Mouse (Mus musculus): ENCODE data around the gene Tbx4. TPM values are rescaled to one million over a fixed set of nuclear protein-coding genes. Genes with fewer than 3 reads are reported as not detected.

Tbx4 gene
- total RNA-seq (2021) = not detected

- intact Hi-C loops (cut with DNase I) = no loop called here
- DNase-seq = no peak
Observed at GRCm38 (mm10) chr11:85885665-85886428, at the start of gene Tbx4. Gene Tbx4 (plus strand): TSS chr11:85886422.

DNA sequence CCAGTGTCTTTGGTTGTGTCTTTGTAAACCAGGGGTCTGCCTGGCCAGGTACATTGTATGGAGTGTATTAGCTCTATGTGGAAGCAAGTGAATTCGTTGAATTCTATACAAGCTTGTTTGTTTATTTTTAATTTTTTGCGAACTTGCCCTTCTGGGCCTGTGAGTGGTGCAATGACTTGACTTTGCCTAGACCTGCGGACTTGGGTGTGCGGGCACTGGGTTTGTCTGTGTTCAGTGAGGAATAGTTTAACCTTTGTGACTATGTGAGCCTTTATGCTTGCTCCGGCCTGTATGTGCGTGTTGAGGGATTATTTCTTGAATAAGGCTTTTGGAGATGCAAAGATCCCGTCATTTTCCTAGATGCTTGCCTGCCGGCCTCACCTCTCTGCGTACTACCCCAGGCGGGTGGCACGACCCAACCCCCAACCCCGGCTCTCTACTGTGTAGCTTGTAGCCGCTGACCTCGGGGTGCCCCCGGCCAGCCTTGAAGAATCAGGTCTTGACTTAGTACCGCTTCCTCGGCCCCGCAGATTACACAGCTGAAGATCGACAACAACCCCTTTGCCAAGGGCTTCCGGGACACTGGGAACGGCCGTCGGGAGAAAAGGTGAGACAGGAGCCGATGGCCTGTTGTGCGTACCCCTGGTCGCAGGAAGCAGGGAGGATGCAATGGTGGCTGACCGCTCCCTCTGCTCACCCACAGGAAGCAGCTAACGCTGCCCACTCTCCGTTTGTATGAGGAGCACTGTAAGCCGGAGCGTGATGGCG lies 49.5 kb upstream of the Tbx4 start:
- intact Hi-C loops (cut with DNase I) = no loop called here
- DNase-seq = peak in 1 of 2 experiments; percentile 27

- intact Hi-C loops (cut with DNase I) = no loop called here
- DNase-seq = no peak
Observed at GRCm38 (mm10) chr11:85837291-85837647, 49.0 kb upstream of the Tbx4 start.

GRCm38 (mm10) chr11:85837648-85838423 lies 48.4 kb upstream of the Tbx4 start:
- DNase-seq = peak in 1 of 2 experiments; percentile 33

GRCm38 (mm10) chr11:85838424-85839257 lies 47.6 kb upstream of the Tbx4 start:
- no peak for DNase-seq
- intact Hi-C loops (cut with DNase I) = no loop called here

More at GRCm38 (mm10) chr11:85837648-85838423, 48.4 kb upstream of the Tbx4 start:
- intact Hi-C loops (cut with DNase I) = no loop called here

DNA sequence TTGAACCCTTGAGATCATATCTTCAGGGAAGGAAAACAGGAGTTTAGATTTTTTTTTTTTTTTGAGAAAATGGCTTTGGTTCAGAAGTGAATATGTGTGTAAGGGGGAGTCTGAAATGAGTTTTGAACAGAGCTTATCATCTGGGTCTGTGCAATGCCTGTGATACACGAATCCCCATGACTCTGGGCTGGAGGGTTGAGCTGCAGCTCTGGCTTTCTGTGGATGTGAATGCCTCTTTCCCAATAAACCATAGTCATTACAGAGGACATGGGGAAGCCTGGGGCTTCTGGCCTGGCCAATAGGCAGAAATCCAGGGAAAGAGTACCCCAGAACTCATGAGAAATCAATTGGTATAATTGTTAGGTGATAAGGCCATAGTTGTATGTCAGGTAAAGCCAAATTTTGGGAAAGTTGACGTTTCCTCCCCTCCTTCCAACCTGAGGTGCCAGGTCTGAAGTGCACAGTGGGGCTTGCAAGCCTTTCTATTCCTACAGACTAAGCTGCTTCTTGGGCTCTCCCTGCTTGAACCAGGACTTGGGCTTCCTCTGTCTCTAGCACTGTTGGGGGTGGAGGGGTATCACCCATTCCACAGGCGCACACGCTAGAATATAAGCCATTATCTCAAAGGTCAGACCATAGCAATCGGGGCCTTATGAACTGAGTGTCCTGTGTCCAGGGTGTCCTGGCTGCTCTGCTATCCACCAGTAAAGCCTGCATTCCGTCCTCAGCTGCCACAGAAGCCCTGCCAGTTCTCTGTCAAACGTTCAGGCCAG lies 46.8 kb upstream of the Tbx4 start:
- DNase-seq = no peak

GRCm38 (mm10) chr11:85840031-85840802 lies 46.0 kb upstream of the Tbx4 start:
- DNase-seq = no peak
- intact Hi-C loops (cut with DNase I) = loop anchor here (5.0 kb wide), 2 partner anchors 323 to 458 kb away; no protein-coding TSS in a partner anchor

More for the DNA sequence above, 46.8 kb upstream of the Tbx4 start:
- intact Hi-C loops (cut with DNase I) = loop anchor here (5.0 kb wide), 2 partner anchors 322 to 457 kb away; no protein-coding TSS in a partner anchor

GRCm38 (mm10) chr11:85840803-85841145 lies 45.4 kb upstream of the Tbx4 start:
- DNase-seq = no peak
- intact Hi-C loops (cut with DNase I) = loop anchor here (5.0 kb wide), 2 partner anchors 323 to 458 kb away; no protein-coding TSS in a partner anchor

- intact Hi-C loops (cut with DNase I) = loop anchor here (5.0 kb wide), 2 partner anchors 324 to 459 kb away; no protein-coding TSS in a partner anchor
- no peak for DNase-seq
Observed at GRCm38 (mm10) chr11:85841211-85841681, 45.0 kb upstream of the Tbx4 start.

DNA sequence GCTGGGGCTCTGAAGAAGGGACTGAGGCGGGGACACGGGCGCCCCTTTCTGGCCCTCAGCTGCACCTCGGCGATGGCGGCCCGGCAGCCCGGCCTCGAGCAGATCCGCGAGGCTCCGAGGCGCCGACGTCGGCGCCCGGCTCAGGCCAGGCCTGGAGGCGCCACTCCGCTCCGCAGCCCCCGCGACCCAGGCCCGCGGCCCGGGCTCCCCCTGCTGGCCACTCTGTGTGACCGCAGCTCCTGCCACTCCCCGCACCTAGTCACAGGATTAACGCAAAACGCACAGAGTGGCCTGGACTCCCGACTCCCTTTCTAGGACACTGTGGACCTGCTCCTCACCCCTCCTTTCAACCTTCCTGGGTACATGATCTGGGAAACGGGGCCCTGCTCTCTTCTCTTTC lies 44.2 kb upstream of the Tbx4 start:
- DNase-seq = peak; percentile 78 to 80
- intact Hi-C loops (cut with DNase I) = loop anchor here (1.0 to 5.0 kb wide), 3 partner anchors 325 to 460 kb away; no protein-coding TSS in a partner anchor

- peak in 1 of 2 experiments; percentile 11 for DNase-seq
- intact Hi-C loops (cut with DNase I) = loop anchor here (1.0 to 5.0 kb wide), 3 partner anchors 325 to 460 kb away; no protein-coding TSS in a partner anchor
Observed at GRCm38 (mm10) chr11:85842596-85843346, 43.5 kb upstream of the Tbx4 start.

DNA sequence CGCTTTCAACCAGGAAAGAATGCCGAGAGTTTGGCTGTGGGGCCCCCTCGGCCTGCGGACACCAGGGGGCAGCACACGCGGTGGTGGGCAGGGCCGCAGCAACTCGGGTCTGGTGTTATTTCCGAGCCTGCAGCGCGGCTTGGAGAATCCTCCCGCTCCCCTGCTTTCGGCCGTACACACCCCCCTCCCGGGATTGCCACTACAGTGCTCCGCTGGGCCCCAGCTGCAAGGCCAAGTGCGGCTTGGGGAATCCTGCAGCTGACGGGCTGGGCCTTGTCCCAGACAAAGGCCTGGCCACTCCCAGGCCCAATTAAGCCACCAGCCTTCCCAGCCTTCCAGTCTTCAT lies 42.9 kb upstream of the Tbx4 start:
- peak; percentile 83 to 84 for DNase-seq

GRCm38 (mm10) chr11:85844144-85844965 lies 41.9 kb upstream of the Tbx4 start:
- intact Hi-C loops (cut with DNase I) = loop anchor here (5.0 kb wide), 2 partner anchors 327 to 462 kb away; no protein-coding TSS in a partner anchor
- peak; percentile 90 to 91 for DNase-seq

More for the DNA sequence above, 42.9 kb upstream of the Tbx4 start:
- intact Hi-C loops (cut with DNase I) = loop anchor here (5.0 kb wide), 2 partner anchors 326 to 461 kb away; no protein-coding TSS in a partner anchor

GRCm38 (mm10) chr11:85844971-85845370 lies 41.3 kb upstream of the Tbx4 start:
- DNase-seq = no peak
- intact Hi-C loops (cut with DNase I) = loop anchor here (5.0 kb wide), 5 partner anchors 222 to 512 kb away; partner anchors contain the start of gene Med13

- peak; percentile 60 to 73 for DNase-seq
- intact Hi-C loops (cut with DNase I) = loop anchor here (5.0 kb wide), 3 partner anchors 221 to 511 kb away; partner anchors contain the start of gene Med13
Observed at GRCm38 (mm10) chr11:85845921-85846320, 40.3 kb upstream of the Tbx4 start.

GRCm38 (mm10) chr11:85846509-85846908 lies 39.7 kb upstream of the Tbx4 start:
- peak; percentile 50 to 65 for DNase-seq
- intact Hi-C loops (cut with DNase I) = loop anchor here (5.0 kb wide), 3 partner anchors 221 to 511 kb away; partner anchors contain the start of gene Med13

All from heart, postnatal 36 days (tissue).